ENCODE assay signal across 17 mouse cellular contexts in the genomic region with DNA sequence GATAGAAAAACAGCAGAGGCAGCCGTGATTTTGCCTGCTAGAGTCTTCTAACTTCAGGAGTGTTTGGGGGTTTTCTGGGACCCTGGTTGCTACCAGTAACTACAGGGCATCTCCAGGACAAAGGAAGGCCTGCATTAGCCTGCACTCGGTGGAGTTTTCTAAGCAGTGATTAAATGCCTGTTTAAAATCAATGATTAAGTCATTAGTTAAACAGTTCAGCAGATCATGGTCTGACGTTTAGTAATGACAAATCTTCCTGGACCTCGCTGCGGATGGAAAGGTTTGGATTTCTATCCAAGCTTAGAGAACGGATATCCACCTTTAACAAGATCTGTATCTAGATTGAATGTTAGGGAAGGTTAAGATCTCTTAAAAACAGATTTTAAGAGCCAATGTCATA. TPM values are rescaled to one million over a fixed set of nuclear protein-coding genes. Genes with fewer than 3 reads are reported as not detected.
"Had no signal": no experiment of that assay in that cellular context is flagged by ENCODE, and none has a peak within 500 bp of the region (broad histone marks: within the 10 kb centered on the region; RNA-seq: fewer than 3 reads in every experiment).

No protein-coding gene starts in this region.

- H3K9ac ChIP-seq: limb, embryonic 13.5 days; liver, embryonic 12.5 days; lung, embryonic 14.5 days; midbrain, embryonic 15.5 days; neural tube, embryonic 12.5 days; stomach, embryonic 15.5 days had no signal

- H3K36me3 ChIP-seq: limb, embryonic 13.5 days; liver, embryonic 12.5 days; midbrain, embryonic 15.5 days; neural tube, embryonic 12.5 days; stomach, embryonic 15.5 days had no signal

- H3K9me3 ChIP-seq: limb, embryonic 13.5 days; liver, embryonic 12.5 days; megakaryocyte, embryonic 14.5 days; midbrain, embryonic 15.5 days; neural tube, embryonic 12.5 days; stomach, embryonic 15.5 days had no signal

- H3K4me1 ChIP-seq: limb, embryonic 13.5 days; midbrain, embryonic 15.5 days; neural tube, embryonic 12.5 days had no signal

- ATAC-seq: intestine, embryonic 16.5 days; liver, embryonic 12.5 days; midbrain, embryonic 15.5 days had no signal

- H3K4me3 ChIP-seq: layer of hippocampus, adult 2 months; limb, embryonic 13.5 days; liver, embryonic 12.5 days; megakaryocyte, embryonic 14.5 days; midbrain, embryonic 15.5 days; neural tube, embryonic 12.5 days; stomach, embryonic 15.5 days had no signal

- DNase-seq: left cerebral cortex, postnatal 4 days; lung, embryonic 14.5 days; right cerebral cortex, postnatal 4 days; thymus, adult 2 months; thymus, postnatal 25 days had no signal

- H3K27me3 ChIP-seq: limb, embryonic 13.5 days; midbrain, embryonic 15.5 days; neural tube, embryonic 12.5 days; stomach, embryonic 15.5 days had no signal

- H3K4me2 ChIP-seq: limb, embryonic 13.5 days; liver, embryonic 12.5 days; lung, embryonic 14.5 days; midbrain, embryonic 11.5 days; midbrain, embryonic 15.5 days; neural tube, embryonic 12.5 days; stomach, embryonic 15.5 days had no signal

- H3K27ac ChIP-seq: layer of hippocampus, adult 2 months; limb, embryonic 13.5 days; liver, embryonic 12.5 days; midbrain, embryonic 15.5 days; neural tube, embryonic 12.5 days; stomach, embryonic 15.5 days had no signal

RNA-seq across cellular contexts. Expression of gene Tigd4, which starts 47.2 kb away (rescaled TPM):
- total RNA-seq: left cerebral cortex, postnatal 4 days; monocyte, adult 5-6 weeks; neutrophil, adult 5-6 weeks had no signal
- polyA plus RNA-seq: intestine, embryonic 16.5 days; midbrain, embryonic 11.5 days; midbrain, embryonic 15.5 days; spleen, adult 2 months; thymus, adult 2 months had no signal
